In genomic region chr13:102583984-102584645, GRCm38 (mm10) we compare ENCODE assay signal across 14 mouse cellular contexts.
A peak's percentile ranks its signal among the peaks of the same experiment; 100 is the strongest.
DNase-seq lines count a peak whose midpoint lies in the region; ATAC-seq lines count a peak whose summit lies in the region.
"Had no signal": no experiment of that assay in that cellular context is flagged by ENCODE, and none has a peak within 500 bp of the region (broad histone marks: within the 10 kb centered on the region; RNA-seq: fewer than 3 reads in every experiment).

No protein-coding gene starts in this region.

- no peaks in the 10 kb centered on the region for H3K27me3 ChIP-seq in heart, embryonic 15.5 days
- no peaks in the 10 kb centered on the region for H3K27me3 ChIP-seq in kidney, embryonic 15.5 days
- no peaks in the 10 kb centered on the region for H3K27me3 ChIP-seq in stomach, embryonic 15.5 days (replicated peaks)
- H3K27me3 ChIP-seq: forebrain, embryonic 15.5 days had no signal

- peak overlapping the region; percentile 51 for H3K27ac ChIP-seq in heart, embryonic 15.5 days
- peak overlapping the region; percentile 2; the same call in 1 of the 2 replicates for H3K27ac ChIP-seq in kidney, embryonic 15.5 days
- peak overlapping the region; percentile 21; the same call in 1 of the 2 replicates for H3K27ac ChIP-seq in stomach, embryonic 15.5 days
- H3K27ac ChIP-seq: forebrain, embryonic 15.5 days; hindbrain, embryonic 10.5 days; limb, embryonic 10.5 days; macrophage had no signal

- intact Hi-C loops in left cerebral cortex, postnatal 10 days (cut with DNase I): no loop called here

- no peak overlapping the region for H3K4me3 ChIP-seq in heart, embryonic 15.5 days
- no peak overlapping the region for H3K4me3 ChIP-seq in kidney, embryonic 15.5 days (replicated peaks)
- H3K4me3 ChIP-seq in stomach, embryonic 15.5 days (replicated peaks): no peak overlapping the region
- H3K4me3 ChIP-seq: forebrain, embryonic 15.5 days; hindbrain, embryonic 10.5 days; limb, embryonic 10.5 days had no signal

- no peak for ATAC-seq in heart, embryonic 15.5 days (replicated peaks; ENCODE audit: insufficient number of reproducible peaks, insufficient read depth, low FRiP score, low read depth)
- ATAC-seq in kidney, embryonic 15.5 days (replicated peaks; ENCODE audit: low FRiP score): no peak
- no peak; the same call in 1 of the 2 replicates for ATAC-seq in stomach, embryonic 15.5 days (ENCODE audit: insufficient read depth, low FRiP score, low read depth)
- ATAC-seq: forebrain, embryonic 15.5 days had no signal

- H3K9me3 ChIP-seq in heart, embryonic 15.5 days (replicated peaks): no peaks in the 10 kb centered on the region
- H3K9me3 ChIP-seq in kidney, embryonic 15.5 days (replicated peaks): no peaks in the 10 kb centered on the region
- no peaks in the 10 kb centered on the region for H3K9me3 ChIP-seq in stomach, embryonic 15.5 days
- H3K9me3 ChIP-seq: forebrain, embryonic 15.5 days; hindbrain, embryonic 10.5 days; limb, embryonic 10.5 days had no signal

- H3K36me3 ChIP-seq in heart, embryonic 15.5 days: no peaks in the 10 kb centered on the region
- H3K36me3 ChIP-seq in kidney, embryonic 15.5 days: no peaks in the 10 kb centered on the region
- no peaks in the 10 kb centered on the region for H3K36me3 ChIP-seq in stomach, embryonic 15.5 days
- H3K36me3 ChIP-seq: forebrain, embryonic 15.5 days; hindbrain, embryonic 10.5 days; limb, embryonic 10.5 days had no signal

- H3K4me2 ChIP-seq in heart, embryonic 15.5 days: no peak overlapping the region
- no peak overlapping the region for H3K4me2 ChIP-seq in kidney, embryonic 15.5 days
- H3K4me2 ChIP-seq in stomach, embryonic 15.5 days: no peak overlapping the region
- H3K4me2 ChIP-seq: forebrain, embryonic 15.5 days had no signal

- no peak for DNase-seq in heart, adult 9 months (ENCODE audit: low spot score in 2 of 2)
- DNase-seq in ovary, adult 18-20 months (ENCODE audit: low spot score): peak; percentile 58
- no peak for DNase-seq in ovary, postnatal 10 days (ENCODE audit: low spot score)
- no peak for DNase-seq in spleen, postnatal 36 days (ENCODE audit: low spot score in 2 of 2)
- DNase-seq in left cerebral cortex, postnatal 10 days (ENCODE audit: extremely low spot score in 1 of 2, low spot score in 2 of 2): no peak
- DNase-seq: cerebellum, adult 2 months; gastrocnemius, postnatal 36 days had no signal

- H3K4me1 ChIP-seq in heart, embryonic 15.5 days (replicated peaks): peaks cover 12% of the 10 kb centered on the region; the same call in 1 of the 2 replicates
- peaks cover 10% of the 10 kb centered on the region; the same call in 1 of the 2 replicates for H3K4me1 ChIP-seq in kidney, embryonic 15.5 days
- H3K4me1 ChIP-seq in stomach, embryonic 15.5 days: peaks cover 4% of the 10 kb centered on the region; the same call in 1 of the 2 replicates
- H3K4me1 ChIP-seq: forebrain, embryonic 15.5 days; hindbrain, embryonic 10.5 days had no signal

- 48% methylated on average over 12 of the region's 12 CpGs for WGBS in heart, embryonic 15.5 days
- 51% methylated on average over 12 of the region's 12 CpGs for WGBS in kidney, embryonic 15.5 days
- WGBS in stomach, embryonic 15.5 days: 38% methylated on average over 12 of the region's 12 CpGs

- H3K9ac ChIP-seq in heart, embryonic 15.5 days: no peak overlapping the region
- no peak overlapping the region for H3K9ac ChIP-seq in kidney, embryonic 15.5 days
- no peak overlapping the region for H3K9ac ChIP-seq in stomach, embryonic 15.5 days
- H3K9ac ChIP-seq: forebrain, embryonic 15.5 days had no signal
